Comparison of ENCODE assay signal across 23 mouse cellular contexts in genomic region chr6:127999118-127999517, GRCm38 (mm10).
DNase-seq lines count a peak whose midpoint lies in the region; ATAC-seq lines count a peak whose summit lies in the region.
"Had no signal": no experiment of that assay in that cellular context is flagged by ENCODE, and none has a peak within 500 bp of the region (broad histone marks: within the 10 kb centered on the region; RNA-seq: fewer than 3 reads in every experiment).

No protein-coding gene starts in this region.

- peak; percentile 46 for DNase-seq in left cerebral cortex, postnatal 4 days
- no peak for DNase-seq in left cerebral cortex, postnatal 14 days (ENCODE audit: low spot score in 2 of 2)
- peak; percentile 86 to 87 for DNase-seq in cerebellum, adult 18-20 months
- DNase-seq in cerebellum, postnatal 10 days = peak; percentile 86 to 87
- DNase-seq: adrenal gland, postnatal 25 days; kidney, adult 2 months; kidney, postnatal 10 days; layer of hippocampus, adult 9-11 months; midbrain, embryonic 14.5 days; right cerebral cortex, postnatal 14 days; thymus, postnatal 4 days had no signal

- no peak overlapping the region for H3K4me2 ChIP-seq in forebrain, embryonic 15.5 days (replicated peaks)
- H3K4me2 ChIP-seq: embryonic facial prominence, embryonic 12.5 days; heart, embryonic 15.5 days; limb, embryonic 12.5 days; liver, embryonic 11.5 days; lung, embryonic 15.5 days had no signal

- H3K36me3 ChIP-seq in forebrain, embryonic 15.5 days = no peaks in the 10 kb centered on the region
- H3K36me3 ChIP-seq: embryonic facial prominence, embryonic 12.5 days; forebrain, embryonic 10.5 days; lung, embryonic 15.5 days had no signal

- no peak overlapping the region for H3K27ac ChIP-seq in forebrain, embryonic 15.5 days (replicated peaks)
- H3K27ac ChIP-seq: embryonic facial prominence, embryonic 12.5 days; forebrain, embryonic 10.5 days; heart, embryonic 15.5 days; limb, embryonic 12.5 days; lung, embryonic 15.5 days had no signal

- no peak overlapping the region for H3K4me3 ChIP-seq in forebrain, embryonic 15.5 days
- H3K4me3 ChIP-seq: embryonic facial prominence, embryonic 12.5 days; forebrain, embryonic 10.5 days; heart, embryonic 15.5 days; limb, embryonic 12.5 days; lung, embryonic 15.5 days had no signal

- no peak for ATAC-seq in megakaryocyte progenitor cell, adult 5-6 weeks (replicated peaks; ENCODE audit: poor library complexity)
- ATAC-seq in frontal cortex, adult (ENCODE audit: low TSS enrichment) = no peak
- no peak for ATAC-seq in forebrain, embryonic 15.5 days (replicated peaks)
- ATAC-seq: CD4-positive, CD25-positive, alpha-beta regulatory T cell, adult 4 months; forebrain, embryonic 16.5 days; hindbrain, embryonic 16.5 days had no signal

- no peak overlapping the region for H3K9ac ChIP-seq in forebrain, embryonic 15.5 days (replicated peaks)
- H3K9ac ChIP-seq: embryonic facial prominence, embryonic 12.5 days; heart, embryonic 15.5 days; limb, embryonic 12.5 days; lung, embryonic 15.5 days had no signal

- WGBS in forebrain, embryonic 15.5 days = 81% methylated on average over 2 of the region's 2 CpGs

- intact Hi-C loops in left cerebral cortex, postnatal 4 days (cut with DNase I) = no loop called here
- intact Hi-C loops in left cerebral cortex, postnatal 14 days (cut with DNase I) = no loop called here

- no peaks in the 10 kb centered on the region for H3K9me3 ChIP-seq in forebrain, embryonic 15.5 days
- H3K9me3 ChIP-seq: embryonic facial prominence, embryonic 12.5 days; forebrain, embryonic 10.5 days; heart, embryonic 15.5 days; limb, embryonic 12.5 days; lung, embryonic 15.5 days had no signal

- H3K27me3 ChIP-seq in forebrain, embryonic 15.5 days = no peaks in the 10 kb centered on the region
- H3K27me3 ChIP-seq: embryonic facial prominence, embryonic 12.5 days; heart, embryonic 15.5 days; limb, embryonic 12.5 days; lung, embryonic 15.5 days had no signal

- peaks cover 11% of the 10 kb centered on the region; the same call in 1 of the 2 replicates for H3K4me1 ChIP-seq in forebrain, embryonic 15.5 days

Comparison
In these comparisons a context has a peak if more than half of its experiments do, and no peak if none do; other contexts are left out.
1. DNase-seq: peak in left cerebral cortex, postnatal 4 days (single experiment), cerebellum, adult 18-20 months (2 of 2) and cerebellum, postnatal 10 days (2 of 2); none in left cerebral cortex, postnatal 14 days (0 of 2).